Mouse (Mus musculus): ENCODE measurements around the gene Wdtc1. TPM values are rescaled to one million over a fixed set of nuclear protein-coding genes. Genes with fewer than 3 reads are reported as not detected.

The Wdtc1 gene
- polyA plus RNA-seq, 1 experiment from 2014 or later, result 17.4 TPM

- DNase-seq (ENCODE audit: low spot score) (no peak), ATAC-seq (ENCODE audit: insufficient number of reproducible peaks, low FRiP score, low TSS enrichment, low read depth) (no peak)
- H3K4me3 ChIP-seq (ENCODE audit: low read depth, low read length), result no peak overlapping the region
- no peaks in the 10 kb centered on the region for H3K9me3 ChIP-seq (ENCODE audit: control insufficient read depth, low read length)
- peaks cover 3% of the 10 kb centered on the region for H3K36me3 ChIP-seq (ENCODE audit: control insufficient read depth, insufficient read depth, low read length)
- no peak overlapping the region for H3K4me2 ChIP-seq (ENCODE audit: low read depth, severe bottlenecking)
- H3K27ac ChIP-seq (replicated peaks; ENCODE audit: low read depth, low read length), result no peak overlapping the region
- H3K4me1 ChIP-seq (ENCODE audit: control insufficient read depth, insufficient read depth, low read length), result peaks cover 19% of the 10 kb centered on the region
- no peaks in the 10 kb centered on the region for H3K27me3 ChIP-seq (ENCODE audit: control insufficient read depth, insufficient read depth, low read length)
- no peak overlapping the region for H3K9ac ChIP-seq (ENCODE audit: low read length)
- WGBS, result 98% methylated on average over 1 of the region's 1 CpGs
Measured at GRCm38 (mm10) chr4:133291255-133291654, 62.0 kb downstream of the Wdtc1 start.

GRCm38 (mm10) chr4:133286476-133287077, 66.7 kb downstream of the Wdtc1 start:
- DNase-seq (ENCODE audit: low spot score), result no peak
- no peak overlapping the region for H3K4me3 ChIP-seq (ENCODE audit: low read depth, low read length)
- no peak for ATAC-seq (ENCODE audit: insufficient number of reproducible peaks, low FRiP score, low TSS enrichment, low read depth)
- H3K27ac ChIP-seq (replicated peaks; ENCODE audit: low read depth, low read length), result no peak overlapping the region
- 87% methylated on average over 4 of the region's 4 CpGs for WGBS
- H3K27me3 ChIP-seq (ENCODE audit: control insufficient read depth, insufficient read depth, low read length), result no peaks in the 10 kb centered on the region
- H3K36me3 ChIP-seq (ENCODE audit: control insufficient read depth, insufficient read depth, low read length), result no peaks in the 10 kb centered on the region
- no peaks in the 10 kb centered on the region for H3K9me3 ChIP-seq (ENCODE audit: control insufficient read depth, low read length)
- no peak overlapping the region for H3K4me2 ChIP-seq (ENCODE audit: low read depth, severe bottlenecking)
- H3K4me1 ChIP-seq (ENCODE audit: control insufficient read depth, insufficient read depth, low read length), result peaks cover 17% of the 10 kb centered on the region
- H3K9ac ChIP-seq (ENCODE audit: low read length), result no peak overlapping the region

GRCm38 (mm10) chr4:133285950-133286349, 67.3 kb downstream of the Wdtc1 start:
- DNase-seq (ENCODE audit: low spot score), result no peak
- no peak overlapping the region for H3K4me3 ChIP-seq (ENCODE audit: low read depth, low read length)
- no peak overlapping the region for H3K4me2 ChIP-seq (ENCODE audit: low read depth, severe bottlenecking)
- peaks cover 23% of the 10 kb centered on the region for H3K4me1 ChIP-seq (ENCODE audit: control insufficient read depth, insufficient read depth, low read length)
- no peak for ATAC-seq (ENCODE audit: insufficient number of reproducible peaks, low FRiP score, low TSS enrichment, low read depth)
- WGBS, result 80% methylated on average over 5 of the region's 5 CpGs
- no peaks in the 10 kb centered on the region for H3K9me3 ChIP-seq (ENCODE audit: control insufficient read depth, low read length)
- H3K9ac ChIP-seq (ENCODE audit: low read length), result no peak overlapping the region
- no peaks in the 10 kb centered on the region for H3K27me3 ChIP-seq (ENCODE audit: control insufficient read depth, insufficient read depth, low read length)
- no peak overlapping the region for H3K27ac ChIP-seq (replicated peaks; ENCODE audit: low read depth, low read length)
- no peaks in the 10 kb centered on the region for H3K36me3 ChIP-seq (ENCODE audit: control insufficient read depth, insufficient read depth, low read length)

- H3K27ac ChIP-seq (replicated peaks; ENCODE audit: low read depth, low read length), result no peak overlapping the region
- ATAC-seq (ENCODE audit: insufficient number of reproducible peaks, low FRiP score, low TSS enrichment, low read depth), result no peak
Measured at GRCm38 (mm10) chr4:133285299-133285698, 68.0 kb downstream of the Wdtc1 start.

GRCm38 (mm10) chr4:133282656-133283055, 70.6 kb downstream of the Wdtc1 start:
- Histone ChIP-seq H3K4me1 (ENCODE audit: control insufficient read depth, insufficient read depth, low read length) (peaks cover 24% of the 10 kb centered on the region), H3K36me3 (ENCODE audit: control insufficient read depth, insufficient read depth, low read length) (no peaks in the 10 kb centered on the region), H3K4me3 (ENCODE audit: low read depth, low read length) (no peak overlapping the region), H3K27ac (replicated peaks; ENCODE audit: low read depth, low read length) (peak overlapping the region; percentile 94), H3K9ac (ENCODE audit: low read length) (no peak overlapping the region), H3K27me3 (ENCODE audit: control insufficient read depth, insufficient read depth, low read length) (no peaks in the 10 kb centered on the region), H3K9me3 (ENCODE audit: control insufficient read depth, low read length) (no peaks in the 10 kb centered on the region), H3K4me2 (ENCODE audit: low read depth, severe bottlenecking) (peak overlapping the region; percentile 43)
- WGBS, result 3% methylated on average over 4 of the region's 4 CpGs
- DNase-seq (ENCODE audit: low spot score) (peak; percentile 70), ATAC-seq (ENCODE audit: insufficient number of reproducible peaks, low FRiP score, low TSS enrichment, low read depth) (no peak)

More at GRCm38 (mm10) chr4:133285299-133285698, 68.0 kb downstream of the Wdtc1 start:
- Histone ChIP-seq H3K27me3 (ENCODE audit: control insufficient read depth, insufficient read depth, low read length) (no peaks in the 10 kb centered on the region), H3K4me2 (ENCODE audit: low read depth, severe bottlenecking) (no peak overlapping the region), H3K4me3 (ENCODE audit: low read depth, low read length) (no peak overlapping the region), H3K9ac (ENCODE audit: low read length) (no peak overlapping the region), H3K36me3 (ENCODE audit: control insufficient read depth, insufficient read depth, low read length) (no peaks in the 10 kb centered on the region), H3K4me1 (ENCODE audit: control insufficient read depth, insufficient read depth, low read length) (peaks cover 24% of the 10 kb centered on the region), H3K9me3 (ENCODE audit: control insufficient read depth, low read length) (no peaks in the 10 kb centered on the region)
- no peak for DNase-seq (ENCODE audit: low spot score)
- WGBS, result 84% methylated on average over 3 of the region's 3 CpGs

GRCm38 (mm10) chr4:133281951-133282481, 71.3 kb downstream of the Wdtc1 start:
- peak overlapping the region; percentile 47 for H3K9ac ChIP-seq (ENCODE audit: low read length)
- peak; percentile 80 for DNase-seq (ENCODE audit: low spot score)
- H3K36me3 ChIP-seq (ENCODE audit: control insufficient read depth, insufficient read depth, low read length), result no peaks in the 10 kb centered on the region
- H3K27me3 ChIP-seq (ENCODE audit: control insufficient read depth, insufficient read depth, low read length), result no peaks in the 10 kb centered on the region
- H3K4me3 ChIP-seq (ENCODE audit: low read depth, low read length), result 0 out of 2 replicates have a peak overlapping the region, but pooled peaks have one; percentile 7
- H3K27ac ChIP-seq (replicated peaks; ENCODE audit: low read depth, low read length), result peak overlapping the region; percentile 94
- peaks cover 24% of the 10 kb centered on the region for H3K4me1 ChIP-seq (ENCODE audit: control insufficient read depth, insufficient read depth, low read length)
- peak overlapping the region; percentile 43 for H3K4me2 ChIP-seq (ENCODE audit: low read depth, severe bottlenecking)
- H3K9me3 ChIP-seq (ENCODE audit: control insufficient read depth, low read length), result no peaks in the 10 kb centered on the region
- WGBS, result 5% methylated on average over 5 of the region's 5 CpGs
- peak; percentile 73 for ATAC-seq (ENCODE audit: insufficient number of reproducible peaks, low FRiP score, low TSS enrichment, low read depth)

- Histone ChIP-seq H3K4me2 (ENCODE audit: low read depth, severe bottlenecking) (peak overlapping the region; percentile 43), H3K4me3 (ENCODE audit: low read depth, low read length) (no peak overlapping the region)
- 25% methylated on average over 7 of the region's 7 CpGs for WGBS
Measured at GRCm38 (mm10) chr4:133281513-133281912, 71.8 kb downstream of the Wdtc1 start.

GRCm38 (mm10) chr4:133278482-133278881, 74.8 kb downstream of the Wdtc1 start:
- H3K4me3 ChIP-seq (ENCODE audit: low read depth, low read length), result no peak overlapping the region
- H3K27me3 ChIP-seq (ENCODE audit: control insufficient read depth, insufficient read depth, low read length), result no peaks in the 10 kb centered on the region
- ATAC-seq (ENCODE audit: insufficient number of reproducible peaks, low FRiP score, low TSS enrichment, low read depth) (no peak), DNase-seq (ENCODE audit: low spot score) (no peak)
- no peaks in the 10 kb centered on the region; the same call in 1 of the 2 replicates for H3K36me3 ChIP-seq (ENCODE audit: control insufficient read depth, insufficient read depth, low read length)
- WGBS, result 89% methylated on average over 3 of the region's 3 CpGs
- H3K9me3 ChIP-seq (ENCODE audit: control insufficient read depth, low read length), result no peaks in the 10 kb centered on the region
- peaks cover 28% of the 10 kb centered on the region for H3K4me1 ChIP-seq (ENCODE audit: control insufficient read depth, insufficient read depth, low read length)
- H3K27ac ChIP-seq (replicated peaks; ENCODE audit: low read depth, low read length), result peak overlapping the region; percentile 91; the same call in 1 of the 2 replicates
- H3K4me2 ChIP-seq (ENCODE audit: low read depth, severe bottlenecking), result 0 out of 2 replicates have a peak overlapping the region, but pooled peaks have one; percentile 56
- no peak overlapping the region for H3K9ac ChIP-seq (ENCODE audit: low read length)

More at GRCm38 (mm10) chr4:133281513-133281912, 71.8 kb downstream of the Wdtc1 start:
- no peaks in the 10 kb centered on the region for H3K36me3 ChIP-seq (ENCODE audit: control insufficient read depth, insufficient read depth, low read length)
- H3K9ac ChIP-seq (ENCODE audit: low read length), result peak overlapping the region; percentile 47
- H3K27ac ChIP-seq (replicated peaks; ENCODE audit: low read depth, low read length), result peak overlapping the region; percentile 94
- ATAC-seq (ENCODE audit: insufficient number of reproducible peaks, low FRiP score, low TSS enrichment, low read depth) (no peak), DNase-seq (ENCODE audit: low spot score) (no peak)
- H3K27me3 ChIP-seq (ENCODE audit: control insufficient read depth, insufficient read depth, low read length), result no peaks in the 10 kb centered on the region
- H3K9me3 ChIP-seq (ENCODE audit: control insufficient read depth, low read length), result no peaks in the 10 kb centered on the region
- peaks cover 27% of the 10 kb centered on the region for H3K4me1 ChIP-seq (ENCODE audit: control insufficient read depth, insufficient read depth, low read length)
